Mouse (Mus musculus): ENCODE measurements around the gene Cdh4. TPM values are rescaled to one million over a fixed set of nuclear protein-coding genes. Genes with fewer than 3 reads are reported as not detected.

Cdh4 gene
- polyA plus RNA-seq, 1 experiment from 2014 or later, result 57.4 TPM

- Histone ChIP-seq H3K9ac (replicated peaks; ENCODE audit: low read depth, low read length) (no peak overlapping the region), H3K36me3 (ENCODE audit: control insufficient read depth, insufficient read depth) (no peaks in the 10 kb centered on the region), H3K27me3 (replicated peaks; ENCODE audit: control insufficient read depth, insufficient read depth, low read length) (no peaks in the 10 kb centered on the region), H3K4me2 (ENCODE audit: low read length) (no peak overlapping the region), H3K4me1 (replicated peaks; ENCODE audit: control insufficient read depth, insufficient read depth, low read length) (peaks cover 19% of the 10 kb centered on the region), H3K9me3 (ENCODE audit: control insufficient read depth, low read length) (no peaks in the 10 kb centered on the region), H3K27ac (ENCODE audit: low read length) (no peak overlapping the region), H3K4me3 (replicated peaks; ENCODE audit: low read length) (no peak overlapping the region)
- no peak for ATAC-seq
- 55% methylated on average over 4 of the region's 4 CpGs for WGBS
Observed at GRCm38 (mm10) chr2:179857086-179857485, 414.9 kb downstream of the Cdh4 start.

- H3K27ac ChIP-seq (ENCODE audit: low read length), result no peak overlapping the region
- no peaks in the 10 kb centered on the region for H3K36me3 ChIP-seq (ENCODE audit: control insufficient read depth, insufficient read depth)
Observed at GRCm38 (mm10) chr2:179862676-179863075, 420.4 kb downstream of the Cdh4 start.

GRCm38 (mm10) chr2:179863266-179863665 is 421.0 kb downstream of the Cdh4 start:
- Histone ChIP-seq H3K4me1 (replicated peaks; ENCODE audit: control insufficient read depth, insufficient read depth, low read length) (no peaks in the 10 kb centered on the region), H3K27me3 (replicated peaks; ENCODE audit: control insufficient read depth, insufficient read depth, low read length) (no peaks in the 10 kb centered on the region), H3K9ac (replicated peaks; ENCODE audit: low read depth, low read length) (no peak overlapping the region), H3K36me3 (ENCODE audit: control insufficient read depth, insufficient read depth) (no peaks in the 10 kb centered on the region), H3K4me2 (ENCODE audit: low read length) (no peak overlapping the region), H3K27ac (ENCODE audit: low read length) (no peak overlapping the region), H3K4me3 (replicated peaks; ENCODE audit: low read length) (no peak overlapping the region), H3K9me3 (ENCODE audit: control insufficient read depth, low read length) (no peaks in the 10 kb centered on the region)
- 65% methylated on average over 3 of the region's 3 CpGs for WGBS
- ATAC-seq, result peak; percentile 20; the same call in 1 of the 2 replicates

More at GRCm38 (mm10) chr2:179862676-179863075, 420.4 kb downstream of the Cdh4 start:
- no peaks in the 10 kb centered on the region for H3K9me3 ChIP-seq (ENCODE audit: control insufficient read depth, low read length)
- no peak overlapping the region for H3K9ac ChIP-seq (replicated peaks; ENCODE audit: low read depth, low read length)
- no peaks in the 10 kb centered on the region for H3K4me1 ChIP-seq (replicated peaks; ENCODE audit: control insufficient read depth, insufficient read depth, low read length)
- WGBS, result 67% methylated on average over 3 of the region's 3 CpGs
- ATAC-seq, result peak; percentile 31; the same call in 1 of the 2 replicates
- no peak overlapping the region for H3K4me2 ChIP-seq (ENCODE audit: low read length)
- H3K27me3 ChIP-seq (replicated peaks; ENCODE audit: control insufficient read depth, insufficient read depth, low read length), result no peaks in the 10 kb centered on the region
- H3K4me3 ChIP-seq (replicated peaks; ENCODE audit: low read length), result no peak overlapping the region

- Histone ChIP-seq H3K4me3 (replicated peaks; ENCODE audit: low read length) (no peak overlapping the region), H3K9ac (replicated peaks; ENCODE audit: low read depth, low read length) (no peak overlapping the region), H3K4me1 (replicated peaks; ENCODE audit: control insufficient read depth, insufficient read depth, low read length) (peaks cover 7% of the 10 kb centered on the region), H3K27me3 (replicated peaks; ENCODE audit: control insufficient read depth, insufficient read depth, low read length) (no peaks in the 10 kb centered on the region), H3K9me3 (ENCODE audit: control insufficient read depth, low read length) (no peaks in the 10 kb centered on the region), H3K36me3 (ENCODE audit: control insufficient read depth, insufficient read depth) (no peaks in the 10 kb centered on the region), H3K4me2 (ENCODE audit: low read length) (no peak overlapping the region), H3K27ac (ENCODE audit: low read length) (no peak overlapping the region)
- ATAC-seq, result no peak
- 75% methylated on average over 5 of the region's 5 CpGs for WGBS
Observed at GRCm38 (mm10) chr2:179865097-179865496, 422.9 kb downstream of the Cdh4 start.

GRCm38 (mm10) chr2:179867669-179868068 is 425.4 kb downstream of the Cdh4 start:
- Histone ChIP-seq H3K4me2 (ENCODE audit: low read length) (no peak overlapping the region), H3K36me3 (ENCODE audit: control insufficient read depth, insufficient read depth) (no peaks in the 10 kb centered on the region), H3K4me1 (replicated peaks; ENCODE audit: control insufficient read depth, insufficient read depth, low read length) (peaks cover 8% of the 10 kb centered on the region), H3K27ac (ENCODE audit: low read length) (no peak overlapping the region), H3K9ac (replicated peaks; ENCODE audit: low read depth, low read length) (no peak overlapping the region), H3K4me3 (replicated peaks; ENCODE audit: low read length) (no peak overlapping the region), H3K27me3 (replicated peaks; ENCODE audit: control insufficient read depth, insufficient read depth, low read length) (no peaks in the 10 kb centered on the region), H3K9me3 (ENCODE audit: control insufficient read depth, low read length) (no peaks in the 10 kb centered on the region)
- ATAC-seq, result no peak
- 75% methylated on average over 3 of the region's 3 CpGs for WGBS

GRCm38 (mm10) chr2:179869871-179870270 is 427.6 kb downstream of the Cdh4 start:
- Histone ChIP-seq H3K4me1 (replicated peaks; ENCODE audit: control insufficient read depth, insufficient read depth, low read length) (peaks cover 8% of the 10 kb centered on the region), H3K36me3 (ENCODE audit: control insufficient read depth, insufficient read depth) (no peaks in the 10 kb centered on the region), H3K27me3 (replicated peaks; ENCODE audit: control insufficient read depth, insufficient read depth, low read length) (no peaks in the 10 kb centered on the region), H3K9ac (replicated peaks; ENCODE audit: low read depth, low read length) (no peak overlapping the region), H3K27ac (ENCODE audit: low read length) (peak overlapping the region; percentile 58; the same call in 1 of the 2 replicates), H3K4me2 (ENCODE audit: low read length) (no peak overlapping the region), H3K4me3 (replicated peaks; ENCODE audit: low read length) (no peak overlapping the region), H3K9me3 (ENCODE audit: control insufficient read depth, low read length) (no peaks in the 10 kb centered on the region)
- peak; percentile 89 for ATAC-seq
- WGBS, result 0% methylated on average over 2 of the region's 2 CpGs

- Histone ChIP-seq H3K27ac (ENCODE audit: low read length) (no peak overlapping the region), H3K9ac (replicated peaks; ENCODE audit: low read depth, low read length) (no peak overlapping the region), H3K9me3 (ENCODE audit: control insufficient read depth, low read length) (no peaks in the 10 kb centered on the region), H3K36me3 (ENCODE audit: control insufficient read depth, insufficient read depth) (no peaks in the 10 kb centered on the region), H3K4me1 (replicated peaks; ENCODE audit: control insufficient read depth, insufficient read depth, low read length) (peaks cover 8% of the 10 kb centered on the region), H3K4me3 (replicated peaks; ENCODE audit: low read length) (no peak overlapping the region), H3K4me2 (ENCODE audit: low read length) (no peak overlapping the region), H3K27me3 (replicated peaks; ENCODE audit: control insufficient read depth, insufficient read depth, low read length) (no peaks in the 10 kb centered on the region)
- ATAC-seq, result peak; percentile 24; the same call in 1 of the 2 replicates
- 70% methylated on average over 5 of the region's 5 CpGs for WGBS
Observed at GRCm38 (mm10) chr2:179872724-179873123, 430.5 kb downstream of the Cdh4 start.

GRCm38 (mm10) chr2:179873315-179873714 is 431.1 kb downstream of the Cdh4 start:
- Histone ChIP-seq H3K27me3 (replicated peaks; ENCODE audit: control insufficient read depth, insufficient read depth, low read length) (no peaks in the 10 kb centered on the region), H3K9me3 (ENCODE audit: control insufficient read depth, low read length) (no peaks in the 10 kb centered on the region), H3K4me1 (replicated peaks; ENCODE audit: control insufficient read depth, insufficient read depth, low read length) (peaks cover 8% of the 10 kb centered on the region), H3K27ac (ENCODE audit: low read length) (no peak overlapping the region), H3K4me2 (ENCODE audit: low read length) (no peak overlapping the region), H3K4me3 (replicated peaks; ENCODE audit: low read length) (no peak overlapping the region), H3K9ac (replicated peaks; ENCODE audit: low read depth, low read length) (no peak overlapping the region), H3K36me3 (ENCODE audit: control insufficient read depth, insufficient read depth) (no peaks in the 10 kb centered on the region)
- WGBS, result 44% methylated on average over 5 of the region's 5 CpGs
- ATAC-seq, result no peak

- Histone ChIP-seq H3K4me1 (replicated peaks; ENCODE audit: control insufficient read depth, insufficient read depth, low read length) (peaks cover under 1% of the 10 kb centered on the region; the same call in 1 of the 2 replicates), H3K9me3 (ENCODE audit: control insufficient read depth, low read length) (no peaks in the 10 kb centered on the region)
- 3% methylated on average over 3 of the region's 3 CpGs for WGBS
Observed at GRCm38 (mm10) chr2:179875147-179875546, 432.9 kb downstream of the Cdh4 start.

More at GRCm38 (mm10) chr2:179875147-179875546, 432.9 kb downstream of the Cdh4 start:
- H3K9ac ChIP-seq (replicated peaks; ENCODE audit: low read depth, low read length), result no peak overlapping the region
- H3K36me3 ChIP-seq (ENCODE audit: control insufficient read depth, insufficient read depth), result no peaks in the 10 kb centered on the region
- H3K4me2 ChIP-seq (ENCODE audit: low read length), result no peak overlapping the region
- no peaks in the 10 kb centered on the region for H3K27me3 ChIP-seq (replicated peaks; ENCODE audit: control insufficient read depth, insufficient read depth, low read length)
- H3K27ac ChIP-seq (ENCODE audit: low read length), result no peak overlapping the region
- peak; percentile 66 for ATAC-seq
- H3K4me3 ChIP-seq (replicated peaks; ENCODE audit: low read length), result no peak overlapping the region

Measured in forebrain, embryonic 16.5 days (tissue).